ENCODE assay signal across 8 mouse cellular contexts in the genomic region with DNA sequence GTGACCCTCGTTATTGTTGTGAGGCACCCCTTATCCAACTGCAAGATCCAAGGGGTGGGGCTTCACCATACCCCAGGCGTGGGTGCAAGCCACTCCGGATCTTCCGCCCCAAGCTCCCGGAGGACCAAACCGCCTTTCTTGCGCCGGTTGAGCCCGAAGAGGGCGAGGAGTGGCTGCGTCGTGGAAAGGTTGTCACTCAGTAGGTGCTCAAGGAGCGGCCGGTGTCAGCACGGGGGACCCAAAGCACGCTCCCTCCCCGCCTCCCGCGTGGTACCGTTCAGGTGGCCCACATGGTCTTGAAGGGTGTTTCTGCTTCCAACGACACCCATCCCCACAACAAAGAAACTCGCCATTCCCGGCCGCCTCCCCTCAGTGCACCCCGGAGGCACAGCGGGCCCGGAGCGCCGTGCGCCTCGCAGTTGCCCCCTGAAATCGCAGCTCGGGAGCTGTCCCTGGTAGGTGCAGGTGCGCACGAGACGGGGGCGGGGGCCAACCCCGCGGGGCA. TPM values are rescaled to one million over a fixed set of nuclear protein-coding genes. Genes with fewer than 3 reads are reported as not detected.
DNase-seq lines count a peak whose midpoint lies in the region; ATAC-seq and TF ChIP-seq lines count a peak whose summit lies in the region.

A gene (plus strand): TSS at position 146 of the 505 bp plus-strand sequence.

- no peak for TF ChIP-seq CTCF in testis, adult 2 months (IDR thresholded peaks at IDR 0.05; ENCODE audit: control insufficient read depth, insufficient read depth, insufficient replicate concordance, low read depth, low read length)

- peaks cover 8% of the 10 kb centered on the region for H3K4me1 ChIP-seq in testis, adult 2 months (ENCODE audit: control insufficient read depth, insufficient read depth, low read length)
- H3K4me1 ChIP-seq in limb, embryonic 11.5 days (ENCODE audit: control insufficient read depth, insufficient read depth, low read length): peaks cover 5% of the 10 kb centered on the region; the same call in 1 of the 2 replicates
- H3K4me1 ChIP-seq in midbrain, embryonic 12.5 days: peaks cover 25% of the 10 kb centered on the region

- H3K9me3 ChIP-seq in limb, embryonic 11.5 days (ENCODE audit: control insufficient read depth, low read length): no peaks in the 10 kb centered on the region
- H3K9me3 ChIP-seq in midbrain, embryonic 12.5 days: no peaks in the 10 kb centered on the region

- H3K27ac ChIP-seq in testis, adult 2 months (ENCODE audit: control insufficient read depth, insufficient read depth, low read depth, low read length): peak within 1 kb of the TSS; percentile 95
- H3K27ac ChIP-seq in limb, embryonic 11.5 days (replicated peaks; ENCODE audit: low read depth, low read length): peak within 1 kb of the TSS; percentile 100
- H3K27ac ChIP-seq in midbrain, embryonic 12.5 days (replicated peaks): peak within 1 kb of the TSS; percentile 100

- H3K4me2 ChIP-seq in limb, embryonic 11.5 days (ENCODE audit: low read depth, severe bottlenecking): peak within 1 kb of the TSS; percentile 93
- H3K4me2 ChIP-seq in midbrain, embryonic 12.5 days (replicated peaks): peak within 1 kb of the TSS; percentile 86

- H3K4me3 ChIP-seq in testis, adult 2 months (ENCODE audit: control insufficient read depth, low read depth, low read length): peak within 1 kb of the TSS; percentile 93
- H3K4me3 ChIP-seq in limb, embryonic 11.5 days (ENCODE audit: low read depth, low read length): peak within 1 kb of the TSS; percentile 97
- H3K4me3 ChIP-seq in midbrain, embryonic 12.5 days: peak within 1 kb of the TSS; percentile 81

- no peak for TF ChIP-seq POLR2A in testis, adult 2 months (IDR thresholded peaks at IDR 0.05; ENCODE audit: control insufficient read depth, low read depth, low read length)

- peak within 1 kb of the TSS; percentile 100 for H3K9ac ChIP-seq in limb, embryonic 11.5 days (ENCODE audit: low read length)
- H3K9ac ChIP-seq in midbrain, embryonic 12.5 days (replicated peaks): peak within 1 kb of the TSS; percentile 99

- WGBS in limb, embryonic 11.5 days: under 1% methylated on average over 39 of the region's 39 CpGs
- WGBS in midbrain, embryonic 12.5 days: 1% methylated on average over 39 of the region's 39 CpGs

- no peak for DNase-seq in testis, postnatal 14 days (ENCODE audit: low spot score)
- peak; percentile 65 for DNase-seq in embryo, embryonic 10.5 days (ENCODE audit: low spot score)
- peak; percentile 47 for DNase-seq in gastrocnemius, postnatal 14 days
- DNase-seq in limb, embryonic 11.5 days (ENCODE audit: low spot score): no peak
- no peak for DNase-seq in thymus, postnatal 25 days

- intact Hi-C loops in gastrocnemius, postnatal 14 days (cut with DNase I; ENCODE audit: low total_unique reads): no loop called here

- peak; percentile 4 for ATAC-seq in inflammation-experienced regulatory T-cells, adult 6 months
- peak; percentile 65 for ATAC-seq in limb, embryonic 11.5 days (ENCODE audit: insufficient number of reproducible peaks, low FRiP score, low TSS enrichment, low read depth)
- peak; percentile 54 for ATAC-seq in midbrain, embryonic 12.5 days (ENCODE audit: low FRiP score, low read depth)

- no peaks in the 10 kb centered on the region for H3K27me3 ChIP-seq in testis, adult 2 months (ENCODE audit: control insufficient read depth, insufficient read depth, low read length)
- no peaks in the 10 kb centered on the region for H3K27me3 ChIP-seq in limb, embryonic 11.5 days (ENCODE audit: control insufficient read depth, insufficient read depth, low read length)
- no peaks in the 10 kb centered on the region for H3K27me3 ChIP-seq in midbrain, embryonic 12.5 days

- no peaks in the 10 kb centered on the region for H3K36me3 ChIP-seq in testis, adult 2 months (ENCODE audit: control insufficient read depth, insufficient read depth, low read length)
- H3K36me3 ChIP-seq in limb, embryonic 11.5 days (ENCODE audit: control insufficient read depth, insufficient read depth, low read length): no peaks in the 10 kb centered on the region
- H3K36me3 ChIP-seq in midbrain, embryonic 12.5 days: no peaks in the 10 kb centered on the region

RNA-seq across cellular contexts. Expression of the gene that starts here (rescaled TPM):
- 5.1 and 7.4 TPM in 2 replicates for polyA plus RNA-seq in testis, adult 2 months (2012; rRNA removed)
- 10 to 100 TPM; 20.1 to 20.2 TPM for total RNA-seq in gastrocnemius, postnatal 14 days (2021)
- polyA plus RNA-seq in inflammation-experienced regulatory T-cells, adult 6 months (2017; shearing (Covaris generic)): 10 to 100 TPM; 25.1 to 41.5 (median 32.7) TPM
- 25.3 and 30.6 TPM in 2 replicates for polyA plus RNA-seq in limb, embryonic 11.5 days (2014; fragmentation: Nextera tagmentation; extraction: Ambion mirVana)
- polyA plus RNA-seq in midbrain, embryonic 12.5 days (2016; fragmentation: Nextera tagmentation; extraction: Ambion mirVana): 61.3 and 65.9 TPM in 2 replicates

Comparison
In these comparisons a context has a peak if more than half of its experiments do, and no peak if none do; other contexts are left out.
1. DNase-seq: peak in embryo, embryonic 10.5 days (single experiment) and gastrocnemius, postnatal 14 days (single experiment); none in testis, postnatal 14 days (single experiment), limb, embryonic 11.5 days (single experiment) and thymus, postnatal 25 days (single experiment).
2. ATAC-seq: peak in every context shown above with its lines; median percentile 65 in limb, embryonic 11.5 days; 54 in midbrain, embryonic 12.5 days; 4 in inflammation-experienced regulatory T-cells, adult 6 months.
3. Peak in every context shown above with its lines, with median percentiles within 50 percentile points of each other: H3K27ac ChIP-seq and H3K4me3 ChIP-seq.